Mouse (Mus musculus): ENCODE measurements around the gene Ccnj. TPM values are rescaled to one million over a fixed set of nuclear protein-coding genes. Genes with fewer than 3 reads are reported as not detected.

Ccnj gene
- polyA plus RNA-seq, 1 experiment from 2014 or later, result 13.4 TPM

GRCm38 (mm10) chr19:40869425-40870105 lies 38.5 kb downstream of the Ccnj start:
- Histone ChIP-seq H3K4me2 (replicated peaks; ENCODE audit: low read depth, low read length) (no peak overlapping the region), H3K9ac (ENCODE audit: low read depth, low read length) (no peak overlapping the region), H3K9me3 (ENCODE audit: control insufficient read depth, low read length) (peaks cover 7% of the 10 kb centered on the region), H3K4me1 (ENCODE audit: control insufficient read depth, insufficient read depth, low read length) (no peaks in the 10 kb centered on the region), H3K4me3 (ENCODE audit: low read length) (no peak overlapping the region), H3K27me3 (ENCODE audit: control insufficient read depth, insufficient read depth, low read length) (peaks cover 5% of the 10 kb centered on the region), H3K36me3 (ENCODE audit: control insufficient read depth, insufficient read depth, low read length) (no peaks in the 10 kb centered on the region), H3K27ac (ENCODE audit: low read depth, low read length) (no peak overlapping the region)
- ATAC-seq (ENCODE audit: low FRiP score, low TSS enrichment), result no peak
- 92% methylated on average over 3 of the region's 3 CpGs for WGBS

- Histone ChIP-seq H3K4me2 (replicated peaks; ENCODE audit: low read depth, low read length) (peak overlapping the region; percentile 63), H3K27ac (ENCODE audit: low read depth, low read length) (peak overlapping the region; percentile 38; the same call in 1 of the 2 replicates), H3K9me3 (ENCODE audit: control insufficient read depth, low read length) (peaks cover 7% of the 10 kb centered on the region), H3K27me3 (ENCODE audit: control insufficient read depth, insufficient read depth, low read length) (peaks cover 11% of the 10 kb centered on the region; the same call in 1 of the 2 replicates), H3K9ac (ENCODE audit: low read depth, low read length) (peak overlapping the region; percentile 28; the same call in 1 of the 2 replicates), H3K4me1 (ENCODE audit: control insufficient read depth, insufficient read depth, low read length) (no peaks in the 10 kb centered on the region), H3K4me3 (ENCODE audit: low read length) (peak overlapping the region; percentile 38), H3K36me3 (ENCODE audit: control insufficient read depth, insufficient read depth, low read length) (no peaks in the 10 kb centered on the region)
- ATAC-seq (ENCODE audit: low FRiP score, low TSS enrichment), result peak; percentile 98
- 3% methylated on average over 51 of the region's 51 CpGs for WGBS
Measured at GRCm38 (mm10) chr19:40872955-40873665, 42.0 kb downstream of the Ccnj start.

GRCm38 (mm10) chr19:40881700-40882099 lies 50.6 kb downstream of the Ccnj start:
- H3K27me3 ChIP-seq (ENCODE audit: control insufficient read depth, insufficient read depth, low read length), result peaks cover 44% of the 10 kb centered on the region
- H3K9ac ChIP-seq (ENCODE audit: low read depth, low read length), result no peak overlapping the region
- no peak for ATAC-seq (ENCODE audit: low FRiP score, low TSS enrichment)
- H3K9me3 ChIP-seq (ENCODE audit: control insufficient read depth, low read length), result no peaks in the 10 kb centered on the region
- H3K4me3 ChIP-seq (ENCODE audit: low read length), result no peak overlapping the region
- 91% methylated on average over 4 of the region's 4 CpGs for WGBS
- no peaks in the 10 kb centered on the region for H3K4me1 ChIP-seq (ENCODE audit: control insufficient read depth, insufficient read depth, low read length)
- H3K36me3 ChIP-seq (ENCODE audit: control insufficient read depth, insufficient read depth, low read length), result no peaks in the 10 kb centered on the region
- no peak overlapping the region for H3K27ac ChIP-seq (ENCODE audit: low read depth, low read length)
- H3K4me2 ChIP-seq (replicated peaks; ENCODE audit: low read depth, low read length), result no peak overlapping the region

DNA sequence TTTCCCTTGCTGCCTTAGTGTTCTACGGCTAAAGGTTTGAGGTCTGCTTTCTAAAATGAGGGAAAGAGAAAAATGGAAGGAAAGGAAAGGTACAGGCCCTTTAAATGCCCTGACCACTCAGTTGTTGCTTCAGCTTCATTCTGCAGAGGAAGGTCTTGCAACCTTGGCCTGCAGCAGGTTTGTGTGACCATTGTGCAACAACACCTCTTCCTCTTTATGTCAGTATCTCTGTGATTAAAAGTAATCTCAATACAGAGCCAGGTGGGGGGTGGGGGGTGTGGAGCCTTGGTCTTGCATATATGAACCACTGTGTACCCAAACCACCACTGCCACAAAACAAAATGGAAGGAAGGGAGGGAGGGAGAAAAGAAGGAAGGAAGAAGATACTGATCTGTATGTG lies 57.8 kb downstream of the Ccnj start:
- peaks cover 3% of the 10 kb centered on the region; the same call in 1 of the 2 replicates for H3K9me3 ChIP-seq (ENCODE audit: control insufficient read depth, low read length)
- H3K4me3 ChIP-seq (ENCODE audit: low read length), result no peak overlapping the region
- H3K4me2 ChIP-seq (replicated peaks; ENCODE audit: low read depth, low read length), result no peak overlapping the region
- no peak overlapping the region for H3K27ac ChIP-seq (ENCODE audit: low read depth, low read length)
- H3K4me1 ChIP-seq (ENCODE audit: control insufficient read depth, insufficient read depth, low read length), result no peaks in the 10 kb centered on the region
- 94% methylated on average over 1 of the region's 1 CpGs for WGBS
- H3K27me3 ChIP-seq (ENCODE audit: control insufficient read depth, insufficient read depth, low read length), result peaks cover 43% of the 10 kb centered on the region
- H3K36me3 ChIP-seq (ENCODE audit: control insufficient read depth, insufficient read depth, low read length), result no peaks in the 10 kb centered on the region
- no peak overlapping the region for H3K9ac ChIP-seq (ENCODE audit: low read depth, low read length)
- ATAC-seq (ENCODE audit: low FRiP score, low TSS enrichment), result no peak

- 53% methylated on average over 21 of the region's 21 CpGs for WGBS
Measured at GRCm38 (mm10) chr19:40894071-40894506, 63.0 kb downstream of the Ccnj start.

GRCm38 (mm10) chr19:40894519-40895392 lies 63.7 kb downstream of the Ccnj start, which contains the start of gene Zfp518a:
Gene Zfp518a, plus strand, starts transcription at chr19:40894705.
- Histone ChIP-seq H3K36me3 (ENCODE audit: control insufficient read depth, insufficient read depth, low read length) (peaks cover 3% of the 10 kb centered on the region; the same call in 1 of the 2 replicates), H3K4me1 (ENCODE audit: control insufficient read depth, insufficient read depth, low read length) (no peaks in the 10 kb centered on the region), H3K9ac (ENCODE audit: low read depth, low read length) (peak within 1 kb of the TSS; percentile 68), H3K4me2 (replicated peaks; ENCODE audit: low read depth, low read length) (peak within 1 kb of the TSS; percentile 52), H3K4me3 (ENCODE audit: low read length) (peak within 1 kb of the TSS; percentile 82), H3K9me3 (ENCODE audit: control insufficient read depth, low read length) (peaks cover 6% of the 10 kb centered on the region; the same call in 1 of the 2 replicates), H3K27me3 (ENCODE audit: control insufficient read depth, insufficient read depth, low read length) (peaks cover 18% of the 10 kb centered on the region), H3K27ac (ENCODE audit: low read depth, low read length) (peak within 1 kb of the TSS; percentile 93)
- peak; percentile 95 for ATAC-seq (ENCODE audit: low FRiP score, low TSS enrichment)
- under 1% methylated on average over 86 of the region's 89 CpGs for WGBS

More at GRCm38 (mm10) chr19:40894071-40894506, 63.0 kb downstream of the Ccnj start:
- peak overlapping the region; percentile 82 for H3K4me3 ChIP-seq (ENCODE audit: low read length)
- no peaks in the 10 kb centered on the region for H3K4me1 ChIP-seq (ENCODE audit: control insufficient read depth, insufficient read depth, low read length)
- H3K36me3 ChIP-seq (ENCODE audit: control insufficient read depth, insufficient read depth, low read length), result peaks cover under 1% of the 10 kb centered on the region; the same call in 1 of the 2 replicates
- ATAC-seq (ENCODE audit: low FRiP score, low TSS enrichment), result peak; percentile 61
- H3K9ac ChIP-seq (ENCODE audit: low read depth, low read length), result peak overlapping the region; percentile 68
- H3K4me2 ChIP-seq (replicated peaks; ENCODE audit: low read depth, low read length), result peak overlapping the region; percentile 52
- peak overlapping the region; percentile 93 for H3K27ac ChIP-seq (ENCODE audit: low read depth, low read length)
- peaks cover 6% of the 10 kb centered on the region; the same call in 1 of the 2 replicates for H3K9me3 ChIP-seq (ENCODE audit: control insufficient read depth, low read length)
- peaks cover 21% of the 10 kb centered on the region for H3K27me3 ChIP-seq (ENCODE audit: control insufficient read depth, insufficient read depth, low read length)

DNA sequence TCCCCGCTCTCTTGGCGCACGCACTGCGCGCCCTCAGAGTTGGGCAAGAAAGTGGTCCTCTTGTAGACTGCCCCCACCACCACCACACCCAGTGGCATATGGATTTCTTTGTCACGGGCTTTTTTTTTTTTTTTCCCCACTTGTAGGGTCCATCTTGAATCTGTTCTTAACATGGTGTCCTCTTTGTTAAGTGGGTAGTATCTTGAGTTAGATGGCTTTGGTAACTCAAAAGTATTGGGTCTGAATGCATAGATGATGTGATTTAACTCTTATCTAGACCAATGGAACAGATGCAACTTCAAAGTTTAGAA lies 64.3 kb downstream of the Ccnj start:
- H3K4me3 ChIP-seq (ENCODE audit: low read length), result peak overlapping the region; percentile 82
- no peak for ATAC-seq (ENCODE audit: low FRiP score, low TSS enrichment)
- peaks cover 6% of the 10 kb centered on the region; the same call in 1 of the 2 replicates for H3K9me3 ChIP-seq (ENCODE audit: control insufficient read depth, low read length)
- H3K27ac ChIP-seq (ENCODE audit: low read depth, low read length), result peak overlapping the region; percentile 93; the same call in 1 of the 2 replicates
- H3K27me3 ChIP-seq (ENCODE audit: control insufficient read depth, insufficient read depth, low read length), result peaks cover 14% of the 10 kb centered on the region
- peaks cover 3% of the 10 kb centered on the region; the same call in 1 of the 2 replicates for H3K36me3 ChIP-seq (ENCODE audit: control insufficient read depth, insufficient read depth, low read length)
- H3K4me2 ChIP-seq (replicated peaks; ENCODE audit: low read depth, low read length), result peak overlapping the region; percentile 52
- H3K9ac ChIP-seq (ENCODE audit: low read depth, low read length), result peak overlapping the region; percentile 68
- no peaks in the 10 kb centered on the region for H3K4me1 ChIP-seq (ENCODE audit: control insufficient read depth, insufficient read depth, low read length)
- 3% methylated on average over 6 of the region's 6 CpGs for WGBS
